Mouse (Mus musculus): Measurements from ENCODE around the gene Mapk1ip1l.

DNA sequence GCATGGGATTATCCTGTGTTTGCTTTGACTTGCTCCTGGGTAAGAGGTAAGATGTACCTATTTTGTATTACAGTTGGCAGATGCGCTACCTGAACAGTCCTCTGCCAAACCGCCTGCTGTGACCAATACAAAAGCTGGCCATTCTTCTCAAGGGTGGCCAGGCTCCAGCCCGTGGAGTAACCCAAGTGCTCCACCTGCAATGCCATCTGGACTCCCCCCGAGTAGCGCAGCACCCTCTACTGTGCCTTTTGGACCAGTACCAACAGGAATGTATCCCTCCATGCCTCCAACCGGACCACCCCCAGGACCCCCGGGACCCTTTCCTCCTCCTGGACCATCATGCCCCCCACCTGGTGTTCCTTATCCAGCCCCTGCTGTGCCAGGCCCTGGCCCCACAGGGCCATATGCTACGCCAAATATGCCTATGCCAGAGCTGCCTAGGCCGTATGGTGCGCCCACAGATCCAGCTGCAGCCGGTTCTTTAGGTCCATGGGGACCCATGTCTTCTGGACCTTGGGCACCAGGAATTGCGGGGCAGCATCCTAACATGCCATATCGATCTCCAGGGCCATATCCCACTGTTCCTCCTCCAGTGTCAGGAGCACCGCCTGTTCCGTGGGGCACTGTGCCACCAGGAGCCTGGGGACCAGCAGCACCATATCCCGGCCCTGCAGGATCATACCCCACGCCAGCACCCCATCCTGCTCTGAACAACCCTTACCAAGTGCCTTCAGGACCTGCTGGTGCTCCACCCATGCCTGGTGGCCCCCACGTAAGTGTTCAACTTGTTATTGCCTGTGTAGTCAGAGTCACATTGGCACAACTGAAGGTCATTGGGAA is 12.5 kb downstream of the Mapk1ip1l start:
- TF ChIP-seq GATA1 (IDR thresholded peaks at IDR 0.05; ENCODE audit: borderline replicate concordance, low read length) (no peak), FLI1 (IDR thresholded peaks at IDR 0.05; ENCODE audit: low read length) (no peak)
